Mouse (Mus musculus) testis, adult 2 months (tissue): ENCODE results near the gene C8g.

Source experiments
- CTCF ChIP-seq: fragments of 200-500 bp; IDR thresholded peaks from 2 replicates; pipeline ENCODE4 v1.5.1; 2012; ENCODE audit warnings: low read depth, mild to moderate bottlenecking, inconsistent platforms, low read length, moderate library complexity; ENCODE audit not compliant: control insufficient read depth, insufficient read depth, insufficient replicate concordance
- POLR2A ChIP-seq: fragments of 200-500 bp; IDR thresholded peaks from 2 replicates; pipeline ENCODE4 v1.6.1; 2012; ENCODE audit warnings: low read depth, mild to moderate bottlenecking, inconsistent platforms, low read length, moderate library complexity; ENCODE audit not compliant: control insufficient read depth

DNA sequence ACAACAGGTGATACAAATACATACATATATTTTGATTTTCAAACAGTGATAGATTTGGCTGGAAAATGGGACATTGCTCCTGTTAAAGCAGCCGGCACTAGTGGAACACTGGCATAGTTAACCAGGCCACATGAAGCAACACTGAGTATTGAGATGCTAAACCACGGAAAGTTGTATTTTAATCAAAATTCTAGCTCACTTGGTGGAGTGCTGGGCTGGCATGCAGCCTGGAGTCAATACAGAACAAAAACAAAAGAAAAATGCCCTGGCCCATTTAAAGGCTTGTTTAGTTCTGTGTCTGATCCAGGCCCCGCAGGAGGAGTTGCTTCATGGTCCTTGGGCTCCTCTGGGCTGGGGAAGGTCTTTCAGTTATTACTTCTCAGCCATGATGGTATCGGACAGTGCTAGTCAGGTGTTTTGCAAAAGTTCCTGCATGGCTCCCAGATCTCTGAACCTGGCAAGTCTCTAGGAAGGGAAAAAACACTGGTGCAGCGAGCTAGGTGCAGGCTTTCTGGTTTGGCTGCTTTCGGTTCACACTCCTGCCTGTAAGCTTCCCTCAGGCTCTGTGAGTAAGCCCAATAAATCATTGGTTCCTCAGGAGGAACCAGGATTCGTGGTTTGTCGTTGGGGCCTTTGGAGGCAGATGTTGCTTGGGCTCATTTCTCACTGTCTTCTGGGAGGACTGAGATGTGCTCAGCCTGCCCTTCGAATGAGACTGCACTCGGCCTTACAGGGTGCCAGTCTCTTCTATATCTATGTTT is 21.8 kb downstream of the C8g start:
- TF ChIP-seq CTCF (no peak), POLR2A (0 out of 2 replicates have a peak, but pooled peaks have one; percentile 22)
